Mouse (Mus musculus) gastrocnemius, postnatal 25 days (tissue): Measurements from ENCODE around the gene Slc22a21. TPM values are rescaled to one million over a fixed set of nuclear protein-coding genes. Genes with fewer than 3 reads are reported as not detected.
"Not testable (repeated sequence)": the region's sequence is repeated elsewhere in the genome, so short reads cannot be mapped to it uniquely, and the experiment has no call there.

Source experiments
- DNase-seq: peaks from one replicate; pipeline ENCODE4 v3.0.0; 2022
- total RNA-seq, 2 experiments: library from RNA; stranded (reverse); gene quantifications; 1 replicate in 1 of 2; 2 replicates in 1 of 2; pipeline ENCODE4 v1.2.3; 2021

Slc22a21 gene
- total RNA-seq, 2 experiments from 2014 or later = 1.00 to 1.4 TPM

DNA sequence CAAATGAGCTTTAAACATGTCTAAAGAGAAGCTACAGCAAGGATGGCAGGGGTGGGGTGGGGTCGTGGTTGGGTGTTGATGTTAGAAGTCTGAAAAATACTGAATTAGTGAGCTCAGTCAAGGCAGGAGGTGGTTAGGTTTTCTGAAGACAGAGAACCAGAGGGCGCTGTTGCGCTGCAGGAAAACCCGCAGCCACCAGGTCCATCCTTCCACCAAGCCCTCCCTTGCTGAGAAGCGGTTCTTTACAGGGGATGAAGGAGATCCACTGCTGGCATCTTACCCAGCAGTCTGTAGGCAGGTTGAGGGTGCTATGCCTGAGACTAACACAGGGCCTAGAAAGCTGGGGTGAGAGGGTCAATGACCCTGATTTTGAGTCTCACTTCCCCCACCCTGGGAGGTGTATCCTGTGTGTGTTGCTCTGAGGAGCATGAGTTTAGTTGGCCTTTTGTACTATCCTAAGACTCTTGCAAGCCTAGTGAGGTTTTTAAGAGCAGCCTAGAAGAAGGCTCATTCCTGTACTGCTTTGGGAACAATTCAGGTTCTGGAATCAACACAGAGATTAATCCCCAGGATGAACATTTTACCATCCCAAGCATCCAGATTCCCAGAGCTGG is 22.1 kb upstream of the Slc22a21 start:
- peak; percentile 41 for DNase-seq

DNA sequence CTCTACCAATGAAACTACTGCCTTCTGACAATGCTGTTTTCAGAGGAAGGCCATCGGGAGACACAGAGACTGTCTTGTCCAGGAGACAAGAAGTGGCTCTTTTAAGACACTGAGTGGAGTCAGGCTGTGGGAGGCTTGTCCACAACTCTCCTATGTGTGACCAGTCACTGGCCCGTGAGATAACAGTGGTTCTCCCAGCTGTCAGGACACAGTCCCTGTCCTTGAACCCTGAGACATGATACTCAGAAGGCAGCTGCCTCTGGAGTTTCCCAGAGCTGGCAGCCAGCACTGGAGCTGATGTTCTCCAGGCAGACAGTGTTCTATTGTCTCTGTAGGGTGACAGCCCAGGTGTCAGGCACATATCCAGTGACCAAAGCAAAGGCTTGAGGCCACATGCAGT is 17.5 kb upstream of the Slc22a21 start:
- DNase-seq = no peak

DNA sequence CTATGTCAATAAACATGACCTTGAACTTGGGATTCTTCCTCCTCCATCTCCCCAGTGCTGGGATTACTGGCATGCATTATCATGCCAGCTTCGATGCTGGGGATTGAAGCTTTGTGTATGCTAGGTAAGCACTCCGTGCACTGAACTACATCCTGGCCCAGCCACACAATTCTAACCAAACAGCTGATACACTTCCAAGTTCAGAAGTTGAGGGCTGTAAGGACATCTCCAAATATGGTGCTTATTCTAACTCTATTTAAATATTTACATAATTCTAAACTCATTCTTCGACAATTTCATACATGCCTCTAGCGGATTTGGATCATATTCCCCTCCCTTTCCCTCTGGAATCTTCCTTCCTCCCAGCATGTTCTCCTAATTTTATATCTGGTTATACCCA is 12.1 kb upstream of the Slc22a21 start:
- no peak for DNase-seq

DNA sequence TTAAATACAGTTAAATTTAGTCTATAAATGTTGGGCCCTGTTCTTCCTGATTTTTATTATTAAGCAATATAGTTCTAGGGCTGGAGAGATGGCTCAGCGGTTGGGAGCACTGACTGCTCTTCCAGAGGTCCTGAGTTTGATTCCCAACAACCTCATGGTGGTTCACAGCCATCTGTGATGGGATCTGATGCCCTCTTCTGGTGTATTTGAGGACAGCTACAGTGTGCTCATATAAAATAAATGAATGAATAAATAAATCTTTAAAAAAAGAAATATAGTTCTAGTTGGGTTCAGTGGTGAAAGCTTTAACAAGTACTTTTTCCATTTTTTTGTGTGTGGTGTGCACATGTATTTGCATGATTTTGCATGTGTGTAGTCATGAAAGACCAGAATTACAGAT is 9.1 kb upstream of the Slc22a21 start:
- no peak for DNase-seq

DNA sequence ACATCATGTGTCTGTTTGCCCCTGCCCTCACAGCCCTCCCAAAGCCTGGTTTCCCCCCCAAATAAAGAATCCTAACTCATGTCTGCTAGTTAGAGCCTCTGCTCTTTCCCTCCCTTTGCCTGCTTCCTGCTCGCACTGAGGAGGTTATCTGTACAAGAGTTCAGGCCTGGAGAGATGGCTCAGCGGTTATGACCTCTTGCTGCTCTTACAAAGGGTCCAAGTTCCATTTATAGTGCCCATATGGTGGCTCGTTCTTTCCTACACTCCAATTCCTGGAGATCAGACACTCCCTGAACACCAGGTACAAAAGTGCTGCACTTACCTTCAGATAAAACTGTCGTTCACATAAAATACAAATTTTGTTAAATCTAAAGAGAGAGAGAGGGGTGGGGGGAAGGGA is 7.9 kb upstream of the Slc22a21 start:
- no peak for DNase-seq

DNA sequence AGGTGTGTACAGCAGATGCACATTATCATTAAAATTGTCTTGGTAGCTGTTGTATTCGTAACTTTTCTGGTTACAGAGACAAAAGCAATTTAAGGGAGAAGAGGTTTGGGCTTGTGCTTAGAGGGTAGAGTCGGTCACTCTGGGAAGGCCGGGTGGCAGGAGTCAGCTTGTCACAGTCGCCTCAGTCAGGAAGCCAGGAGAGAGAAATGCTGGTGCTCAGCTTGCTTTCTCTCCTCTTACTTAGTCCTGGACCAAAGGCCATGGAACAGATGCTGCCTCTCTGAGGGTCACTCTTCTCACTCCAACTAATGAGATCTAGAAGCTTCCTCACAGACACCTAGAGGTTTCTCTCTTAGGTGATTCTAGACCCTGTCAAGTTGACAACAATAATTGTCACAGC is 1.3 kb upstream of the Slc22a21 start:
- DNase-seq = no peak

DNA sequence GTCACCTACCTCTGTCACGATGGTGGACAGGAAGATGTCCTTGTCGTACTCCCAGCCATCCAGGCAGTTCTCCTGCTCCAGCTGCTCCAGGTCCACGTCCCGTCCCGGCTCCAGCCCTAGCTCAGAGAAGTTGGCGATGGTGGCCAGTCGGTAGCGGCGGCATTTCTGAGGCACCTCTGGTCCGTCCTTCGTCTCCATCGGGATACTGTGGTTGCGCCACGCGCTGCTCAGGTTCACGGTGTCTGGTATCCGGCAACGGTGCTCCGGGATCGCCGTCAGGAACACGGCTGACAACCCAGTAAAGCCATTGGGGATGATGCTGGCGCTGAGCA is 710 bp downstream of the Slc22a21 start:
- DNase-seq = not testable (repeated sequence)

DNA sequence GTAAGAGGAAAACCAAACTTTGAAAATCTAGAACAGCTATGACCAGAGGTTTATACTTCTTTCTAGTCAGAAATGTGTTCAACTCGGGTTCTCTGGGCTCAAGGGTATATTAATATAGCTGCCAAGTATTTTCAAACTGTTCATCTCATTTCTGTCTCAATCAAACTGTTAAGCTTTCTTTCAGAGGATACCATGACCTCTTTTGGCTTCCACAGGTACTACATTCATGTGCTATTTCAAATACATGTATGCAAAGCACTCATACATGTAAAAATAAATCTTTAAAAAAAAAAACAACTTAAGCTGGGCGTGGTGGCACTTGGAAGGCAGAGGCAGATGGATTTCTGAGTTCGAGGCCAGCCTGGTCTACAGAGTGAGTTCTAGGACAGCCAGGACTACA is 2.5 kb downstream of the Slc22a21 start:
- no peak for DNase-seq

DNA sequence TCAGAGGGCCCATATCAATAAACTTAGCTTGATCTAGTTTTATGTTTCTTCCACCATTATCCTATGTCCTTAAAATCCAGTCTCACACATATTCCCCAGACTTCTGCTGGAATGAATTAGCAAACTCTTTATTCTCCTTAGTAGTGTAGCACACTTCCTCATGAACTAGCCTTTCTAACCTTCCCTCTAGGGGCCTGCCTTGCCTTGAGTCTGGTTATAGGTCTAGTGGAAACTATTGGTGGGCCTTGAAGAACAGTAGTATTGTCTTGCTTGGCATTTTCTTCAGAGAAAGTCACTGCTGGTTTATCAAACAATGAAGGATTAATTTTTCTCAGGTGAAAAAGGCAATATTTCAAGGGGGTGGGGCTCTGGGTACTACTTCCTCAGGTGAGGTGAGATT is 4.6 kb downstream of the Slc22a21 start:
- no peak for DNase-seq

DNA sequence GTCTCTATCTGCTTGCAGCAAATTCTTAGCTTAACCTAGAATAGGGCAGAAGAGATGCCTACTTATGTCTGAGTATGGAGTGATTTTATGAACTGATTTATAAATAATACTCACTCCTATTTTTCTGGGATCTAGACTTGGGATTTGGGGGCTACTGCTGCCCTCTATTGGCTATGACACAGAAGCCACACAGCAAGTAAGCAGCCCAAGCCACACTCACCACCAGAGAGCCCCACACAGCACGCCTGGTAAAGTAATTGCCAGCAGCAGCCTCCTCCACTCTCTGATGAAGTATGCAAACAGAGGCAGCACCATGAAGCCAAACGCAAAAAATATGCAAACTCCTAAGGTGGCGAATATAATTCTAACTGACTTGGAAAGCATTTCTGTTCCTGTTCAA is 21.1 kb downstream of the Slc22a21 start:
- DNase-seq = no peak

DNA sequence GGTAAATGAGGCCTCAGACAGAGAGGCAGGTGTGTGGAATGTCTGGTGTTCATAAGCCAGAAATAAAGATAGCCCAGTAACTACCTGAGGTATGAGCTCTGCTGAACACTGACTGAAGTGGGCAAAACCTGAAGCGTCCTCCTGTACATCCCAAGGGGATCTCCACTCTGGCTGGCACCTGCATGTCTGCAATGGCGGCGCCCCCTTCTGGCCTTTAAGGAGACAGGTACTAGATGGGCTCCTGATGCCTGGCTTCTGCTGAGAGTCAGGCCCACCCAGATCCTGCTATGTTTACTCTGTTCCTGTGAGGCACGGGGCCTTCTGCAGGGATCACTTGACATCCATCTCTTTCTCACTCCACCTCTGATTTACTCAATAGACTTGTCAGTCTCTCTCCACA is 22.0 kb downstream of the Slc22a21 start:
- DNase-seq = not testable (repeated sequence)

DNA sequence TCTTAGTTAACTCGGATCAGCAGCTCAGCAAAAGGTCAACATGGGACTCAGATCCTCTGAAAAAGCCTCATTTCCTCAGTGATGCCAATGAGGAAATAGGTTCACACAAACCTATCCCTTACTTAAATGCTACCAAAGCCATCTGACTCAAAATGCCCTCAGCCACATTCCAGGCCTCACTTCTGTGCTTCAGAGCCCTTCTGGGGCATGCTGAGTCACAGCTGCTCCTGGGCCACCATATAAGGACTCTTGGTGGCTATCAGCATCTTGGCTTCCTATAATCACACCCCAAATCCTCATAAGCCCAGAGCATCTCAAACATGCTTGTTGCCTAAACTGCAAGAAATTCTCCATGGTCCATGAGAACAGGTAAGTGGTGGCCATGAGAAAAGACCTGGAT is 23.5 kb downstream of the Slc22a21 start:
- no peak for DNase-seq

DNA sequence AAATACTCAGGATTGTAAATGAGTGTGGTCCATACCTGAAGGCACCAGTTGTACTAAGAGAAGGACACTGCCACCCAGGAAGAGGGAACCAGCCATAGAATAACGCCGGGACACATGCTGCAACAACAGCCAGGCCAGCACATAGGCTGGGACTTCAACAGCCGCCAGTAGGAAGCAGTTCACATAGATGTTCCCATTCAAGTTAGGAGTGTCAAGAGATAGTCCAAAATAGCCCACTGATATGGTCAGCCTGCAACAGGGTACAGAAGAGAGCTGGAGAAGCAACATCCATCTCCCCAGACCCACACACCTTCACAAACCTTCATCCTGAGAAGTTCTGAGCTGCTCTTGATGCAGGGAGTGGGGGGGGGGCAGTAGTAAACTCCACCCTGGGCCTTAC is 25.5 kb downstream of the Slc22a21 start:
- no peak for DNase-seq

DNA sequence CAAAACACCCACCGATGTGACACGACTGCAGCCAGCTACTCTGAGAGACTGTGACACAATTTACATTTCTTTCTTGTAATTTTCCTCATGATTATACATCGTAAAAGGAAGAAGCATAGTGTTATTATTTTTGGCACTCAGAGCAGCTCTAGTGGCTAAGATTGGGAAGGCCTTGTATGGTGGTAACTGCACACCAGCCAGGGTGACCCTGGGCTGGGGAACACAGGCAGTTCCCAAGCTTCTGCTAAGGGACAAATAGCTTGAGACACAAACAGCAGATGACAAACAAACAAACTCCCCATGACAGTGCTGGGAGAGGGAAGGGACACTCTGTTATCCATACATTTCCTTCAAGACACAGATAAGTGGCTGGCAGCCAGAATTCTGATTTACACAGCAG is 30.0 kb downstream of the Slc22a21 start:
- not testable (repeated sequence) for DNase-seq

DNA sequence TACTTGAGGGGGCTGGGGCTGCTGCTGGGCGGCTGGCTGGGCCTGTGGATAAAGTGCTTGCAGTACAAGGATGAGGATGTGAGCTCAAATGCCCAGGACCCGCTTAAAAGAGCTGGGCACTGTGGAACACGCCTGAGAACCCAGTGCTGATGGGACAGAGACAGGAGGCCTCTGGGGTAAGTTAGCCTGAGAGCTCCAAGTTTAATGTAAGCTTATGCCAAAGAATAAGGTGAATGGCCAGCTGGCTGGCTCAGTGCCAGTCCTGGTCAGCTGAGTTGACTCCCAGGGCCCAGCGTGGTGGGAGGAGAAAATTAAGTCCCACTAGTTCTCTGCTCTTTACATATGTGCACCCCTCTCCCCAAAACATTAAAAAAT is 48.2 kb downstream of the Slc22a21 start:
- DNase-seq = not testable (repeated sequence)

DNA sequence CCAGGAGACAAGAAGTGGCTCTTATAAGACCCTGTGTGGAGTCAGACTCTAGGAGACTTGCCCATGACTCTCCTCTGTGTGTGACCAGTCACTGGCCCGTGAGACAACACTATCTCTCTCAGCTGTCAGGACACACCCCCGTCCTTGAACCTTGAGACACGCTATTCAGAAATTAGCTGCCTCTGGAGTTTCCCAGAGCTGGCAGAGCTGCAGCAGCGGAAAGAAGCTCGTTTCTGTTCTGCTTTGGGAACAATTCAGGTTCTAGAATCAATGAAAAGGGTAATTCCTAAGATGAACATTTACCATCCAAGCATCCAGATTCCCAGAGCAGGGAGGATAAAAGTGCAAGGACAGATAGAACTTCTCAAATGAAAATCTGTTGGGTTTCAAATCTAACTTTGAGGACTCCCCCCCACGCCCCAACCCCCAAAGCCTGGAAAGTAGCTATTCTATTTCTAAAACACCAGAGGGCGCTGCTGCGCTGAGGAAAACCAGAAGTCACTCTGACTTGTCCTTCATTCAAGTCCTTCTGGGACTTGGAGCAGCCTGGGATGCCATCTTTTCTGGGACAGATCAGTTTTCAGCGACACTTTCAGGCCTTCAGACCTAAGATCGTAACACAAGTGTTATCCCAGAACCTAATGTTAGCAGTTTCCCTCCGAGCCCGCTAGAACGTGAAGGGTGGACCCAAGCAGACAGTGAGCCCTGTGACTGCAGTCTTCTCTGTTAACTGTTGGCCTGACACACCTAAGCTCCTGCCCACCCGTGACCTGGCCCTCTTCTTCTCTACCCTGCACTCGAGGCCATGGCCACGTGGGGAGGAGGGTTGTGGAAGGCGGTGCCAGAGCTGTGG is 48.8 kb downstream of the Slc22a21 start:
- peak; percentile 33 for DNase-seq

DNA sequence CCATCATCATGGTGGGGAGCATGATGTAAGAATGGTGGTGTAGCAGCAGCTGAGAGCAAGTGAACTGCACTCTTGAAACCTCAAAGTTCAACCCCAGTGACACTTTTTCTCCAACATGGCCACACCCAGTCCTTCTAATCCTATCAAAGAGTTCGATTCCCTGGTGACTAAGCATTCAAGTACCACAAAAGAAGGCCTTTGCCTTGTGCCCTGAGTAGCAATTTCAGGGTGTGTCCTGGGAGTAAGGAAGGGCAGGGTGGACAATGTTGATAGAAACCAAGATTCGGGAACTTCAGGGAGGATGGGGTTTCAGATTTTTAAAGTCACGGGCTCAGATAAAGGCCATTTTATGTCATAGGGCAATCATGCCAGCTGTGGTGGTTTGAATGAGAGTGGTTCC is 50.4 kb downstream of the Slc22a21 start:
- no peak for DNase-seq

DNA sequence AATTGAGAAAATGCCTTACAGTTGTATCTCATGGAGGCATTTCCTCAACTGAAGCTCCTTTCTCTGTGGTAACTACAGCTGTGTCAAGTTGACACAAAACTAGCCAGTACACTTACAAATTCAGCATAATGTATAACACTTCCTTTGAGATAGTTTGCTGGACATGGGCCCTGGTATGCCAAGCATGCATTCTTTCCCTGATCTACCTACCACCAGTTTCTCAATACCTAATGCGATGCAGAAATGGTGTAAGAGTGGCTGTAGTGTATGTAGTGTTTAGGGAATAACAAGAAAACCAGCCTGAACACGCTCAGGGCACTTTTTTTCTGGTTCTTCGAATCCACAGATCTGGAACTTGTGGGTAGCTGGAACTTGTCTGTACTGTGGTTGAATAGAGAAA is 51.5 kb downstream of the Slc22a21 start:
- DNase-seq = no peak

DNA sequence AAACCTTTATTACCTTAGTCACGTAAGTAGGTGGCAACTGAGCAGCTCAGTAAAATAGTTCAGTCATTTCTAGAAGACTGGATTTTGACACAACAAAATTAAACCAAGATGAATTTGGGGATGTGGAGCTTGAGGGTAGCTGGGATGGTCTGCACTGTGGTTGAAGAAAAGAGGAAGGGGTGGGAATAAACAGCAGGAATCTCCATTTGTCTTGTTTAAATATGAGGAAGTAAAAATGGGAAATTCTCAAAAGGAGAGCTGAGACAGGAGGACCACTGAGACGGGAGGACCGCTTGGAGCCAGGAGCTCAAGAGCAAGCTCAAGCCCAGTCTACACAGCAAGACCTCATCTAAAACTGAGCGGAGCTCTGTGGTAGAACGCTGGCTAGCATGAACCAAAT is 53.8 kb downstream of the Slc22a21 start:
- DNase-seq = no peak

DNA sequence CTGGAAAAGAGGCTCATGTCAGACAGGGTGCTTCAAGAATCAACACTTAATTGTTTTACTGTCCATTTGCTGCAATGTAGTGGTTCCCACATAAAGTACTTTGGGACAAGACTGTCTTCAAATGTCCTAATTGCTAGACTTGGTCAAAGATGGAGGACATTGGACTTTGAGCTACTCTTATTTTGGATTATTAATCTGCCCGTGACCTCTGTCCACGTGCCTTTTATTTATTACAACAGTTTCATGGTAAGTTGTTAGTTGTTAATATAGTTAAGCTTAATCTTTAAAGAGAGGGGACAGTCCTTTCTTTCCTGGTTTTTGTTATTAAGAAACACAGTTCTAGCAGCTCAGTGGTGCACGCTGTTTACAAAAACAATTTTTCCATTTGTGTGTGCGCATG is 61.3 kb downstream of the Slc22a21 start:
- no peak for DNase-seq

DNA sequence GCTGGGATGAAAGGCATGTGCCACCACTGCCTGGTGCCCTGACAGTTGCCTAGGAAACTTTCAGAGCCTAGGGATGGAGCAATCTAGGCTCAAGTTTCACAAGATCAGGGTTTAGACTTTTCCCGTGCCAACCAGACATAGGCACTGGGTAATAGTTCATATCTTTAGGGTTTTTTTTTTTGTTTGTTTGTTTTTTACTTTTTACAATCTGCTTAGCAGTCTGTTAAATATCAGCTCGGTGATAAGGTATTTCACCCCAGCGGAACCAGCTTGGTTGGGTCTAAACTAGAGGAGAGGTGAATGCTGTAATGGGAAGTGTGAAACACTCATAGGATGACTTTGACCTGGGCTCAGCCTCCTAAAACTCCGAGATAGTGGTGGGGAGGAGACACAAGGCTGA is 69.1 kb downstream of the Slc22a21 start:
- DNase-seq = no peak

DNA sequence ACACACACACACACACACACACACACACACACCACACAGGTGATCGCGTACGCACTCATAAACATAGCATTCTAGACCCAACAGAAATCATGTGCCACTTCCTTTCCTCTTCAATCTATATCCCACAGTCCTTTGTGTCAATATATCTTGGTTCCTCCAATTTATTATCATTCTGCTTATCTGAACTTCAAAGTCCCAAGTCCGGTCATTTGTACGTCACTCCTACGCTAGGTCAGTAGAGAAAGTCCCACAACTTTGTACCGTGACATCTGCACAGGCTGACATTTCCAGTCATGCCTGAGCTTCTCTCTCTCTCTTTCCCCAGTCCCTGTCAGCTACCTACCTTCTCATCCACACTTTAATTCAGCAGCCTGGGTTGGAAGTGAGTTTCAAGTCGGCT is 71.4 kb downstream of the Slc22a21 start:
- DNase-seq = no peak

DNA sequence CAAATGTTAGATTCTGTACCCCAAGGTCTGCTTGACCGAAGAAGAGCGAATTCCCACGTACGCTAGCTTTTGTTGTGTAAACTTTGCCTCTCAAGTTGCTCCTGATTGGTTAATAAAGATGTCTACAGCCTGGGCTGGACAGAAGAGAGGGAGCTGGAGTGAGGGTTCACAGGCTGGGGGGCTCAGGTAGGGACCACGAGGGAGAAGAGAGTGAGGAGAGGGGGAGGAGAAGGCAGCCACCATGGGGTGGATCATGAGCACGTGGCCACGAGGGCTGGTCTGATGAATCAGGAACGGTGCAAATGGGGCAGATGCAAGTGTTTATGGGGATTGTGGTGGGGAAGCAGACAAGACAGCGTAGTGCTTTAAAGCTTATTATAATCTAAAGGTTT is 75.6 kb downstream of the Slc22a21 start:
- no peak for DNase-seq

DNA sequence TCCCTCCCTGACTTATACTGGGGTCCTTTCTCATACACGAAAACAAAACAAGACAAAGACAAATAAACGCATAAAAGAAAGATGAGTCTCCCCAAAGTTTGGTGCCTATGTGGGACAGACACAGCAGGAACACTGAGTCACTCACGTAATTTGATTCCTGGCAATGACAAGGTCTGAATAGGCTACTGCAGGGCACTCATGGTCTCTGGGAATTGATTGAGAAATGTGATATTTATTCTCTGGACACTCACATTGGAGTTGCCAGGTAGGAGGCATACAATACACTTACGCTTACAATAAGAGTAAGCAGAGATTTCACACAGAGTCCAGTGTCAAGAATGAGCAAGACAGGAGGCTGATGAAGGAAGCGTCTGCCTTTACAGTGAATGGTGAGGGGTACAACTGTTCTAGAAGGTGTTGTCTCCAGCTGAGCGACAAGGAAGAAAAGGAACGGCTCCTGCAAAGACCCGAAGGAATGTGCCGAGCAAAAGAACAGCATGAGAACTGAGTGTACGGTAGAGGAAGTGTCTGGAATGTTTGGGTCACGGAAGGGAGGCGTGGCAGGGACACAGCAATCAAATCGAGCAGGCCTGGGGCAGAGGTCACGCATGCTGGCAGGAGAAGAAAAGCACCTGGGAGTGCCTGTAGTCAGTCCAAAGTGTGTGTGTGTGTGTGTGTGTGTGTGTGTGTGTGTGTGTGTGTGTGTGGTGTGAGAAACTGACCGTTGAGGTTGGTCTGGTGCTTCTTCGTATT is 76.2 kb downstream of the Slc22a21 start:
- DNase-seq = no peak
